Mouse (Mus musculus): ENCODE data around the gene Wipi2. TPM values are rescaled to one million over a fixed set of nuclear protein-coding genes. Genes with fewer than 3 reads are reported as not detected.

The Wipi2 gene
- total RNA-seq, 2 experiments from 2014 or later: 28.6 to 28.8 TPM

- no peak for DNase-seq
Observed at GRCm38 (mm10) chr5:142692971-142693737, 65.7 kb downstream of the Wipi2 start.

GRCm38 (mm10) chr5:142693738-142694430, 66.4 kb downstream of the Wipi2 start:
- no peak for DNase-seq

GRCm38 (mm10) chr5:142694627-142695340, 67.3 kb downstream of the Wipi2 start:
- DNase-seq: no peak

GRCm38 (mm10) chr5:142696258-142696657, 68.8 kb downstream of the Wipi2 start:
- no peak for DNase-seq

- no peak for DNase-seq
Observed at GRCm38 (mm10) chr5:142696865-142697264, 69.4 kb downstream of the Wipi2 start.

- no peak for DNase-seq
Observed at GRCm38 (mm10) chr5:142697742-142698141, 70.2 kb downstream of the Wipi2 start.

GRCm38 (mm10) chr5:142700842-142701589, 73.5 kb downstream of the Wipi2 start:
- DNase-seq: no peak

- no peak for DNase-seq
Observed at GRCm38 (mm10) chr5:142701651-142702510, 74.4 kb downstream of the Wipi2 start.

- DNase-seq: no peak
Observed at GRCm38 (mm10) chr5:142702511-142703138, 75.1 kb downstream of the Wipi2 start.

GRCm38 (mm10) chr5:142703569-142703968, 76.1 kb downstream of the Wipi2 start:
- DNase-seq: no peak

- no peak for DNase-seq
Observed at GRCm38 (mm10) chr5:142707709-142708108, 80.2 kb downstream of the Wipi2 start.

- DNase-seq: no peak
Observed at GRCm38 (mm10) chr5:142709436-142709835, 81.9 kb downstream of the Wipi2 start.

GRCm38 (mm10) chr5:142712373-142712772, 84.9 kb downstream of the Wipi2 start:
- DNase-seq: no peak

- DNase-seq: no peak
Observed at GRCm38 (mm10) chr5:142713966-142714365, 86.5 kb downstream of the Wipi2 start.

- no peak for DNase-seq
Observed at GRCm38 (mm10) chr5:142715059-142715458, 87.6 kb downstream of the Wipi2 start.

- DNase-seq: no peak
Observed at GRCm38 (mm10) chr5:142716056-142716455, 88.6 kb downstream of the Wipi2 start.

GRCm38 (mm10) chr5:142718037-142718436, 90.5 kb downstream of the Wipi2 start:
- DNase-seq: no peak

- DNase-seq: no peak
Observed at GRCm38 (mm10) chr5:142718486-142718885, 91.0 kb downstream of the Wipi2 start.

- DNase-seq: no peak
Observed at GRCm38 (mm10) chr5:142719897-142720296, 92.4 kb downstream of the Wipi2 start.

All from gastrocnemius, postnatal 25 days (tissue).